Mouse (Mus musculus) myocyte (in vitro differentiated cells): Measurements from ENCODE around the gene Thoc3.

Experiments used
- CEBPB ChIP-seq: IDR thresholded peaks from 2 replicates; pipeline ENCODE4 v1.6.1; 2011; ENCODE audit warnings: mild to moderate bottlenecking, moderate library complexity; ENCODE audit not compliant: poor library complexity, insufficient read depth, severe bottlenecking
- MAX ChIP-seq: IDR thresholded peaks from one replicate; pipeline ENCODE4 v1.6.1; 2011; ENCODE audit warnings: low read depth, mild to moderate bottlenecking, control low read depth
- MYOD1 ChIP-seq, 3 experiments: IDR thresholded peaks; one replicate each; pipeline ENCODE4 v1.6.1; 2011; ENCODE audit warnings: control low read depth in 2 of 3, low read depth in 2 of 3, mild to moderate bottlenecking in 2 of 3, moderate library complexity in 1 of 3; ENCODE audit not compliant: insufficient read length in 2 of 3, control insufficient read depth in 1 of 3
- POLR2A ChIP-seq: IDR thresholded peaks from one replicate; pipeline ENCODE4 v1.6.1; 2011; ENCODE audit warnings: low read depth, mild to moderate bottlenecking, control low read depth, moderate library complexity; ENCODE audit not compliant: insufficient read length
- POLR2AphosphoS2 ChIP-seq: IDR thresholded peaks from one replicate; pipeline ENCODE4 v1.6.1; 2011; ENCODE audit warnings: low read depth, control low read depth; ENCODE audit not compliant: insufficient read length
- REST ChIP-seq: IDR thresholded peaks from one replicate; pipeline ENCODE4 v1.6.1; 2011; ENCODE audit warnings: mild to moderate bottlenecking, control low read depth, moderate library complexity; ENCODE audit not compliant: insufficient read depth, insufficient read length
- USF1 ChIP-seq: IDR thresholded peaks from one replicate; pipeline ENCODE4 v1.6.1; 2011; ENCODE audit warnings: low read depth, mild to moderate bottlenecking, control low read depth, moderate library complexity

DNA sequence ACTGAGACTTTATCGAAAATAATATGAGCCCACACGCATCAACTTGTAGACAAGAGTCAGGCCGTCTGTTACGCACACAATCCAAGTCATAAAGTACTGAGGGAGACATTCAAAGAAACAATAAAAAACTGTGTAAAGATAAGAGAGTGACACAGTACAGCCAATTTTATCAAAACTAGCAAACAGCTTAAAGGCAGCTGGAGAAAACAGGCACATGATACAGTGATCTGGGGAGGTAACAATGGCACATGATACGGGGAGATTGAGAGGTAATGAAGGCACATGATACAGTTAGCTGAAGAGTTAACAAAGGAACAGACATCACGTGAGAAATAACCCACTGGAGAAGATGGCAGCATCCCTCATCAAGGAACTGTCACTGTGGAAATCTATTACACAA, 31.6 kb downstream of the Thoc3 start:
- TF ChIP-seq POLR2AphosphoS2 (no peak), USF1 (no peak), POLR2A (no peak), MAX (no peak), CEBPB (no peak), MYOD1 (IDR thresholded peaks at IDR 0.05; ENCODE audit: control insufficient read depth in 1 of 3, insufficient read length in 2 of 3, low read depth in 2 of 3) (no peak), REST (no peak)
